Mouse (Mus musculus): ENCODE measurements at regions not wholly inside any gene's neighbourhood (a gene's known extent, or its start where the extent isn't known, plus 50 kb on each side); places are given as distances from the start of the nearest gene placed in this dataset.

GRCm38 (mm10) chr3:57181587-57181986, 120.2 kb downstream of the Tm4sf1 start:
- Histone ChIP-seq H3K36me3 (replicated peaks; ENCODE audit: control insufficient read depth, insufficient read depth, low read length) (no peaks in the 10 kb centered on the region), H3K4me1 (ENCODE audit: control insufficient read depth, insufficient read depth) (no peaks in the 10 kb centered on the region), H3K4me2 (ENCODE audit: low read depth, low read length) (no peak overlapping the region), H3K27ac (ENCODE audit: low read depth) (no peak overlapping the region), H3K4me3 (ENCODE audit: low read depth, low read length) (no peak overlapping the region), H3K27me3 (ENCODE audit: control insufficient read depth, insufficient read depth, low read length) (no peaks in the 10 kb centered on the region), H3K9ac (replicated peaks; ENCODE audit: low read depth, low read length) (no peak overlapping the region), H3K9me3 (replicated peaks; ENCODE audit: control insufficient read depth, low read length) (no peaks in the 10 kb centered on the region)
- no peak for DNase-seq (ENCODE audit: low spot score)
- TF ChIP-seq EP300 (IDR thresholded peaks at IDR 0.05; ENCODE audit: low read depth): no peak
- TF ChIP-seq CTCF (IDR thresholded peaks at IDR 0.05; ENCODE audit: low read depth): no peak
- WGBS: 20% methylated on average over 4 of the region's 4 CpGs
- ATAC-seq (ENCODE audit: insufficient read depth, low read depth): no peak

GRCm38 (mm10) chr3:57153177-57153948, 148.4 kb downstream of the Tm4sf1 start:
- Histone ChIP-seq H3K27me3 (ENCODE audit: control insufficient read depth, insufficient read depth, low read length) (no peaks in the 10 kb centered on the region), H3K9ac (replicated peaks; ENCODE audit: low read depth, low read length) (no peak overlapping the region), H3K27ac (ENCODE audit: low read depth) (no peak overlapping the region), H3K36me3 (replicated peaks; ENCODE audit: control insufficient read depth, insufficient read depth, low read length) (no peaks in the 10 kb centered on the region), H3K4me3 (ENCODE audit: low read depth, low read length) (no peak overlapping the region), H3K9me3 (replicated peaks; ENCODE audit: control insufficient read depth, low read length) (no peaks in the 10 kb centered on the region), H3K4me1 (ENCODE audit: control insufficient read depth, insufficient read depth) (no peaks in the 10 kb centered on the region), H3K4me2 (ENCODE audit: low read depth, low read length) (no peak overlapping the region)
- DNase-seq (ENCODE audit: low spot score): no peak
- TF ChIP-seq CTCF (IDR thresholded peaks at IDR 0.05; ENCODE audit: low read depth) (no peak), EP300 (IDR thresholded peaks at IDR 0.05; ENCODE audit: low read depth) (no peak)
- 55% methylated on average over 4 of the region's 4 CpGs for WGBS
- no peak for ATAC-seq (ENCODE audit: insufficient read depth, low read depth)

GRCm38 (mm10) chr3:57149156-57149555, 152.6 kb downstream of the Tm4sf1 start:
- 78% methylated on average over 3 of the region's 3 CpGs for WGBS
- no peaks in the 10 kb centered on the region for H3K9me3 ChIP-seq (replicated peaks; ENCODE audit: control insufficient read depth, low read length)

DNA sequence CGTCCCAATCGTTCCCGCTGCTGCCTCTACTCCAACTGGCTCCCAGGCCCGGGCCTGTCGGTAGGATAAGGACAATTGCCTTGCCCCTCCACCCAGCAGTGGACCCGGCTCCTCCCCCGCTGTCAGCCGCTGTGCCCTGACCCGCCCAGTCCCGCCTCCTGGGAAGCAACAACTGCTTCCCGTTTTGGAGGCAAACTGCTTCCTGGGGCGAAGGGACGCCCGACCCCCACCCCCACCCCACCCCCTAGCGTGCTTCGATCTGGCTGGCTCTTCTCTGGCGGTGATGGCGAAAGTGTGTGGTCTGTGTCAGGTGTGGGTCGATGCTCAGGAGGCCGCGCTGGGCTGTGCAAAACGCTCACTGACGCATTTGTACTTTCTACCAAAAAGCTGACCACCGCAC, 164.9 kb downstream of the Tm4sf1 start:
- ATAC-seq (ENCODE audit: insufficient read depth, low read depth): peak; percentile 85
- no peak for TF ChIP-seq EP300 (IDR thresholded peaks at IDR 0.05; ENCODE audit: low read depth)
- TF ChIP-seq CTCF (IDR thresholded peaks at IDR 0.05; ENCODE audit: low read depth): no peak
- H3K4me3 ChIP-seq (ENCODE audit: low read depth, low read length): peak overlapping the region; percentile 30
- peak; percentile 9 for DNase-seq (ENCODE audit: low spot score)
- H3K9ac ChIP-seq (replicated peaks; ENCODE audit: low read depth, low read length): no peak overlapping the region
- H3K4me2 ChIP-seq (ENCODE audit: low read depth, low read length): peak overlapping the region; percentile 50
- no peaks in the 10 kb centered on the region for H3K4me1 ChIP-seq (ENCODE audit: control insufficient read depth, insufficient read depth)
- H3K27me3 ChIP-seq (ENCODE audit: control insufficient read depth, insufficient read depth, low read length): no peaks in the 10 kb centered on the region
- H3K36me3 ChIP-seq (replicated peaks; ENCODE audit: control insufficient read depth, insufficient read depth, low read length): no peaks in the 10 kb centered on the region
- H3K9me3 ChIP-seq (replicated peaks; ENCODE audit: control insufficient read depth, low read length): no peaks in the 10 kb centered on the region
- H3K27ac ChIP-seq (ENCODE audit: low read depth): no peak overlapping the region
- WGBS: 18% methylated on average over 24 of the region's 24 CpGs

More at GRCm38 (mm10) chr3:57149156-57149555, 152.6 kb downstream of the Tm4sf1 start:
- TF ChIP-seq CTCF (IDR thresholded peaks at IDR 0.05; ENCODE audit: low read depth) (no peak), EP300 (IDR thresholded peaks at IDR 0.05; ENCODE audit: low read depth) (no peak)
- H3K27me3 ChIP-seq (ENCODE audit: control insufficient read depth, insufficient read depth, low read length): no peaks in the 10 kb centered on the region
- ATAC-seq (ENCODE audit: insufficient read depth, low read depth) (no peak), DNase-seq (ENCODE audit: low spot score) (no peak)
- H3K9ac ChIP-seq (replicated peaks; ENCODE audit: low read depth, low read length): no peak overlapping the region
- H3K4me3 ChIP-seq (ENCODE audit: low read depth, low read length): no peak overlapping the region
- no peak overlapping the region for H3K4me2 ChIP-seq (ENCODE audit: low read depth, low read length)
- no peaks in the 10 kb centered on the region for H3K4me1 ChIP-seq (ENCODE audit: control insufficient read depth, insufficient read depth)
- H3K36me3 ChIP-seq (replicated peaks; ENCODE audit: control insufficient read depth, insufficient read depth, low read length): no peaks in the 10 kb centered on the region
- H3K27ac ChIP-seq (ENCODE audit: low read depth): no peak overlapping the region

DNA sequence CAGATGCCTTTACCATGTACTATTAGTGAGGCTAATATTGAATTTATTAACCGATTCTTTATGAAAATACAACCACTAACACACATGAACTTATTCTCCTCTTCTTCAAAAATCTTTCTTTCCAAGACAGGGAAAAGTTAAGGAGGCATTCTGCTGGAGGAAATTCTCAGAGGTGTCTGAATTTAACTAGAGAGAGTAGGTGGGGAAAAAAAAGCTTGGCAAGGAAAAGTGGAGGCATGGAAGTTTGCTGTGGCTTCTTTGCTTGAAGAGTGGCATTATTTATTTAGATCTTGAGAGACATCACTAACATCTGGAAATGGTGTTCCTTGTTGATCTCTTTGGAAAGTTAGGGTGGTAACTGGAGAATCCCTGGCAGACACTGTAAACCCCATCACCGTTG, 173.2 kb downstream of the Tm4sf1 start:
- DNase-seq (ENCODE audit: low spot score) (no peak), ATAC-seq (ENCODE audit: insufficient read depth, low read depth) (no peak)
- Histone ChIP-seq H3K36me3 (replicated peaks; ENCODE audit: control insufficient read depth, insufficient read depth, low read length) (no peaks in the 10 kb centered on the region), H3K4me2 (ENCODE audit: low read depth, low read length) (no peak overlapping the region), H3K9me3 (replicated peaks; ENCODE audit: control insufficient read depth, low read length) (no peaks in the 10 kb centered on the region), H3K4me1 (ENCODE audit: control insufficient read depth, insufficient read depth) (no peaks in the 10 kb centered on the region), H3K27me3 (ENCODE audit: control insufficient read depth, insufficient read depth, low read length) (no peaks in the 10 kb centered on the region), H3K4me3 (ENCODE audit: low read depth, low read length) (no peak overlapping the region), H3K27ac (ENCODE audit: low read depth) (no peak overlapping the region), H3K9ac (replicated peaks; ENCODE audit: low read depth, low read length) (no peak overlapping the region)
- WGBS: 71% methylated on average over 2 of the region's 2 CpGs
- TF ChIP-seq EP300 (IDR thresholded peaks at IDR 0.05; ENCODE audit: low read depth) (no peak), CTCF (IDR thresholded peaks at IDR 0.05; ENCODE audit: low read depth) (no peak)
